Mouse (Mus musculus): ENCODE data around the gene Kif23. TPM values are rescaled to one million over a fixed set of nuclear protein-coding genes. Genes with fewer than 3 reads are reported as not detected.

Gene Kif23
- polyA plus RNA-seq, 1 experiment from 2014 or later, result 7.7 TPM

DNA sequence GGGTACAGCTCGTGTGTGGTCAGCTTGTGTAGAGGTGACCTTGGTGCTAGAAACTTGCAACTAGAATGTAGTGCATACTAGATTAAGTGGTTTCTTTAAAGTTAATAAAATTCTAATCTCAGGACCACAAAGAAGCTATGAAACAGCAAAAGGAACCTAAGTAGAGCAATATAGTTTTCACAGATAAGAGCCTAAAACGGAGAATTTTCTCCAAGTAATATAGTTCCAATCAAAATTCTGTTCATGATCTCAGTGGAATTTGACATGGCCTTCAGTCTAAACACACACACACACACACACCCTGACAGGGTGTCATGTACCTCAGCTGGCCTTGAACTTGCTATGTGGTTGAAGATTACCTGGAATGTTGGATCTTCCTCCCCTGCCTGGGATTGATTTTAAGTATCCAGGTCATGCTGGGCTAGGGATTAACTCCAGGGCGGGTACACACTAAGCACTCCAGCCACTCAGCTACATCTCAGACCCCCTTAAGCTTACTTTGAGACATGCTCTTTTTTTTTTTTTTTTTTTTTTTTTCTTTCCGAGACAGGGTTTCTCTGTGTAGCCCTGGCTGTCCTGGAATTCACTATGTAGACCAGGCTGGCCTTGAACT is 31.1 kb downstream of the Kif23 start:
- H3K27me3 ChIP-seq (replicated peaks; ENCODE audit: insufficient read depth, low read length), result no peaks in the 10 kb centered on the region
- H3K4me2 ChIP-seq (replicated peaks; ENCODE audit: low read depth, low read length), result peak overlapping the region; percentile 69
- no peak overlapping the region for H3K4me3 ChIP-seq (ENCODE audit: low read depth, low read length)
- H3K27ac ChIP-seq (ENCODE audit: low read length), result peak overlapping the region; percentile 92; the same call in 1 of the 2 replicates
- H3K4me1 ChIP-seq (ENCODE audit: insufficient read depth, low read depth, low read length), result no peaks in the 10 kb centered on the region
- whole genome bisulfite sequencing, result 46% methylated on average over 4 of the region's 4 CpGs
- H3K36me3 ChIP-seq (ENCODE audit: insufficient read depth, low read length), result peaks cover 10% of the 10 kb centered on the region; the same call in 1 of the 2 replicates
- no peak overlapping the region for H3K9ac ChIP-seq (replicated peaks; ENCODE audit: low read depth)
- TF ChIP-seq EP300 (IDR thresholded peaks at IDR 0.05) (no peak), CTCF (IDR thresholded peaks at IDR 0.05) (no peak)
- DNase-seq (ENCODE audit: low spot score), result no peak
- H3K9me3 ChIP-seq (ENCODE audit: low read length), result no peaks in the 10 kb centered on the region
- no peak for ATAC-seq

DNA sequence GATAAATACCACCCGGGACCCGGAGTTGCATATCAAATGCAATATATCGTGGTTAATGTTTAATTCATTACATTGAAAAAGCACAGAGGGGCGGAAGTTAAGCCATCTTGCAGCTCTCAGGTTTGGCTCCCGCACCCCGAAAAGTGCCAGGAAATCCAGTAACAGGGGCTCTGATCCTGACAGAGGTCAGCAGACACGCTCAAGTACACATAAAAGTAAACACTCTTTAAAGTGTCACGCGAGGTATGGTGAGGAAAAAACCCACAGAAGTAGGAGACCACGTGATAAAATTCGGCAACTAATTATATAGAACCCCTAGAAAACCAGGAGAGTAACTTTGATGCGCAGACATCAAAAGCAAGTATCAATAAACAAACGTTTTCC is 31.7 kb downstream of the Kif23 start:
- Histone ChIP-seq H3K27ac (ENCODE audit: low read length) (peak overlapping the region; percentile 92), H3K27me3 (replicated peaks; ENCODE audit: insufficient read depth, low read length) (no peaks in the 10 kb centered on the region), H3K9ac (replicated peaks; ENCODE audit: low read depth) (no peak overlapping the region; the same call in 1 of the 2 replicates), H3K4me3 (ENCODE audit: low read depth, low read length) (peak overlapping the region; percentile 55), H3K4me2 (replicated peaks; ENCODE audit: low read depth, low read length) (peak overlapping the region; percentile 69), H3K4me1 (ENCODE audit: insufficient read depth, low read depth, low read length) (no peaks in the 10 kb centered on the region), H3K9me3 (ENCODE audit: low read length) (no peaks in the 10 kb centered on the region), H3K36me3 (ENCODE audit: insufficient read depth, low read length) (peaks cover 10% of the 10 kb centered on the region; the same call in 1 of the 2 replicates)
- DNase-seq (ENCODE audit: low spot score), result no peak
- WGBS, result 2% methylated on average over 13 of the region's 13 CpGs
- peak; percentile 8 for ATAC-seq
- TF ChIP-seq CTCF (IDR thresholded peaks at IDR 0.05) (no peak), EP300 (IDR thresholded peaks at IDR 0.05) (peak; percentile 43; the same call in 1 of the 2 replicates)

DNA sequence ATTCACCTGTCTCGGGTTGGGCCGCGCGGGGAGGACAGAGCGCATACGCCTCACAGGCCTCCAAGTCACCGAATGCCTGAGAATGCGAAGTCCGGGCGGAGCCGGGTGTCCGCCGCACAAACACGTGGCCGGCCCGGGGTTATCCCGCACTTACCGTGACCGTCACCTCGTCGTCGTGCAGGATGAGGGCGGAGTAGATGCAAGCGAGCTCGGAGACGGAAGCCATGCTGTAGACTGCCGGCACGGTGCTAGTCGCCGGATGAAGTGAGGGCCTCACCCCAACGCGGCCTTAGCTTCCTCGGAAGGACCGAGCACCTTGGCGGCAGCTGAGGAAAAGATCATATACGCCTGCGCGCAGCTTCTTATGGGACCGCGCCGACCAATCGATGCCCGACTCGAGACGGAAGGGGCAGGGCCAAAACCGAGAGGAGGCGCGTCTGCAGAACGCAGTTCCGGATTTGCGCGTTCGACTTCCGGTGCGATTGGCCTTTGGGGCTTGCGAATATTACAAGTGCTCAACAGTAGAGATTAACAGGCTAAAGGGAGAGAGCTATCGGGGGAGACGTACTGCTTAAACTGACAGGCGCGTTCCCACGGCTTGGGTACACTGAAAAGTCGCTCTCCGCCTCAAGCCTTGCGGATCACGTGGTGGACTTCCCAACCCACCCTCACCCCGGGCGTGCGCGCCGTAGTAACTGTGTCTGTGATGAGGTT is 32.2 kb downstream of the Kif23 start, which contains the start of gene Rplp1:
Gene Rplp1, minus strand, starts transcription at position 340 of the 714 bp plus-strand sequence.
- WGBS, result under 1% methylated on average over 65 of the region's 70 CpGs
- Histone ChIP-seq H3K4me3 (ENCODE audit: low read depth, low read length) (peak within 1 kb of the TSS; percentile 55), H3K4me1 (ENCODE audit: insufficient read depth, low read depth, low read length) (no peaks in the 10 kb centered on the region), H3K4me2 (replicated peaks; ENCODE audit: low read depth, low read length) (peak within 1 kb of the TSS; percentile 69), H3K9me3 (ENCODE audit: low read length) (no peaks in the 10 kb centered on the region), H3K27ac (ENCODE audit: low read length) (peak within 1 kb of the TSS; percentile 92), H3K9ac (replicated peaks; ENCODE audit: low read depth) (peak within 1 kb of the TSS; percentile 65), H3K36me3 (ENCODE audit: insufficient read depth, low read length) (peaks cover 10% of the 10 kb centered on the region; the same call in 1 of the 2 replicates), H3K27me3 (replicated peaks; ENCODE audit: insufficient read depth, low read length) (no peaks in the 10 kb centered on the region)
- DNase-seq (ENCODE audit: low spot score), result peak; percentile 99
- peak; percentile 99 for ATAC-seq
- TF ChIP-seq CTCF (IDR thresholded peaks at IDR 0.05) (no peak; the same call in 1 of the 2 replicates), EP300 (IDR thresholded peaks at IDR 0.05) (no peak; the same call in 1 of the 2 replicates)

DNA sequence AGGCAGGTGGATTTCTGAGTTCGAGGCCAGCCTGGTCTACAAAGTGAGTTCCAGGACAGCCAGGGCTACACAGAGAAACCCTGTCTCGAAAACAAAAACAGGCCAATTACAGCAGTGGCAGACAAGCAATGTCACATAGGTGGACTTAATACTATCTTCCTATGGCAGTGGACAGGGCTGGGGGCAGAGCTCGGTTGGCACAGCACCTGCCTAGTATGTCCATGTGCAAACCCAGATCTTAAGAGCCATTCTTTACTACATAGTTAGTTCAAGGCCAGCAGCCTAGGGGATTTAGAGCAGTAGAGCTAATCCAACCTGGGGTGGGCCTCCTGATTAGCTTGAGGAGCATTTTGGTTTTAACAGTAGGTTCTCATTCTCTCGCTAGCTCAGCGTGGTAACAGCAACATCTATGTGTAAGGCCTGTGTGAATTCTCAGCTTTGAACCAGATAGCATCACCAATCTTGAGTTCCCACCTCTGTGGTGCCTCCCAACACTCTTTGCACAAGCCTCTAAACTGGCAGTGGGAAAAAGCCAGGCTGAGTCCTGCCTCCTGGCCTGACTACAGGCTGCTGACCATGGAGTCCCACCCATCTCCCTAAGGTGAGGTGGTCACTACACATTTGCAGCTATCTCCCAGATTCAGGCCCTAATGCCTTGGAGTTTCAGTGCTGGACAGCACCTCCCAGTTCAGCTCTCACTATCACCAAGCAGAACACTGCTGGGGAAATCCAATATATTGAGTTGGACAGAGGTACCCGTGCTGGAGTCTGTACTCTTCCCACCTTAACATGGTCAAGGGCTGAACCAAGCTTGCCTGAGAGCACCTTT is 35.1 kb downstream of the Kif23 start:
- Histone ChIP-seq H3K27me3 (replicated peaks; ENCODE audit: insufficient read depth, low read length) (no peaks in the 10 kb centered on the region), H3K9ac (replicated peaks; ENCODE audit: low read depth) (no peak overlapping the region), H3K4me1 (ENCODE audit: insufficient read depth, low read depth, low read length) (no peaks in the 10 kb centered on the region), H3K9me3 (ENCODE audit: low read length) (no peaks in the 10 kb centered on the region), H3K4me2 (replicated peaks; ENCODE audit: low read depth, low read length) (no peak overlapping the region), H3K27ac (ENCODE audit: low read length) (no peak overlapping the region), H3K4me3 (ENCODE audit: low read depth, low read length) (no peak overlapping the region), H3K36me3 (ENCODE audit: insufficient read depth, low read length) (peaks cover 10% of the 10 kb centered on the region; the same call in 1 of the 2 replicates)
- DNase-seq (ENCODE audit: low spot score) (no peak), ATAC-seq (no peak)
- 64% methylated on average over 6 of the region's 6 CpGs for WGBS
- TF ChIP-seq EP300 (IDR thresholded peaks at IDR 0.05) (no peak), CTCF (IDR thresholded peaks at IDR 0.05) (no peak)

DNA sequence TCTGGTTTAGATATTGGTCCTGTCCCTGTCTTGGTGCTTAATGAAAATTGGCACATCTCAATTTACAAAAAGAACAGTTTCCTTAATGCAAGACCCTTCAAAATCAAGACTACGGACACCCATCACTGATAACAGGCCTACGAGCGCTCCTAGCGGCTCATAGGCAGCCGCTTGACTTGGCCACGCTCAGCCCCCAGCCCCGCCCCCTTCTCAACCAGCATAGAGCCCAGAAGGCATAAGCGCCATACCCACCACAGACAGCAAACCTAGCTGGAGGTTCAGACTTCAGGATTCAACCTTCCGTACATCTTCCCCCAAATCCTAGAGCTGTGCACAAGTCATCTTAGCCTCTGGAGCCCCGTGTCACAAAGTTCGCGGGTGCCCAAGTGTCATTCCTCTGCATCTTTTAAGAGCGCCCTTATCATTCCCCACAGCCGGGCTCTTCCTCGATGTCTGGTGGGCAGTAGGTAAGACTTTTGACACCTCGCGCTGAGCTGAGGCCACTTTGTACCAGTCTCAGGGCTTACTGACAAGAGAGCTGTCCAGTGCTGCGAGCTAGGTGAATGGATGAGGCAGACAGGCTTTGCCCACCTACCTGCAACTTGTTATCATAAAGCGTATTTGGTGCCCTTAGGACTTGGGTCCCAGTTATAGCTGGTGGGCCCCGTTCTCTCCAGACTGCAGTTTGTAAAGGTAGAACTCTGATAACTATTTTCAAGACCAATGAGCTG is 35.9 kb downstream of the Kif23 start:
- H3K4me3 ChIP-seq (ENCODE audit: low read depth, low read length), result no peak overlapping the region
- no peaks in the 10 kb centered on the region for H3K4me1 ChIP-seq (ENCODE audit: insufficient read depth, low read depth, low read length)
- no peak overlapping the region for H3K9ac ChIP-seq (replicated peaks; ENCODE audit: low read depth)
- H3K36me3 ChIP-seq (ENCODE audit: insufficient read depth, low read length), result peaks cover 10% of the 10 kb centered on the region; the same call in 1 of the 2 replicates
- no peaks in the 10 kb centered on the region for H3K9me3 ChIP-seq (ENCODE audit: low read length)
- 30% methylated on average over 20 of the region's 20 CpGs for WGBS
- DNase-seq (ENCODE audit: low spot score) (no peak), ATAC-seq (no peak)
- no peaks in the 10 kb centered on the region for H3K27me3 ChIP-seq (replicated peaks; ENCODE audit: insufficient read depth, low read length)
- no peak overlapping the region for H3K4me2 ChIP-seq (replicated peaks; ENCODE audit: low read depth, low read length)
- TF ChIP-seq EP300 (IDR thresholded peaks at IDR 0.05) (no peak), CTCF (IDR thresholded peaks at IDR 0.05) (peak; percentile 23)
- no peak overlapping the region for H3K27ac ChIP-seq (ENCODE audit: low read length)
